Mouse (Mus musculus): ENCODE data around the gene Olfr1328.
"Not testable (repeated sequence)": the region's sequence is repeated elsewhere in the genome, so short reads cannot be mapped to it uniquely, and the experiment has no call there.

Gene Olfr1328

GRCm38 (mm10) chr4:118938512-118938911 is at the start of gene Olfr1328:
Gene Olfr1328 (minus strand): TSS chr4:118938612.
- no peak for DNase-seq (ENCODE audit: low spot score in 2 of 2)

GRCm38 (mm10) chr4:118985291-118985690 is 46.9 kb upstream of the Olfr1328 start:
- DNase-seq (ENCODE audit: low spot score in 2 of 2), result no peak

GRCm38 (mm10) chr4:118973281-118973680 is 34.9 kb upstream of the Olfr1328 start:
- no peak for DNase-seq (ENCODE audit: low spot score in 2 of 2)

- no peak for DNase-seq (ENCODE audit: low spot score in 2 of 2)
Measured at GRCm38 (mm10) chr4:118967711-118968110, 29.3 kb upstream of the Olfr1328 start.

GRCm38 (mm10) chr4:118961141-118961628 is 22.8 kb upstream of the Olfr1328 start, which contains the start of gene Lao1:
Gene Lao1 (plus strand): TSS chr4:118961578.
- no peak for DNase-seq (ENCODE audit: low spot score in 2 of 2)

GRCm38 (mm10) chr4:118958812-118959211 is 20.4 kb upstream of the Olfr1328 start:
- no peak for DNase-seq (ENCODE audit: low spot score in 2 of 2)

- not testable (repeated sequence) for DNase-seq (ENCODE audit: low spot score in 2 of 2)
Measured at GRCm38 (mm10) chr4:118931326-118931725, 7.1 kb downstream of the Olfr1328 start.

GRCm38 (mm10) chr4:118917365-118917764 is 21.0 kb downstream of the Olfr1328 start, which contains the start of gene Olfr1329:
Gene Olfr1329 (minus strand): TSS chr4:118917465.
- DNase-seq (ENCODE audit: low spot score in 2 of 2), result not testable (repeated sequence)

GRCm38 (mm10) chr4:118901981-118902380 is 36.4 kb downstream of the Olfr1328 start:
- DNase-seq (ENCODE audit: low spot score in 2 of 2), result no peak

GRCm38 (mm10) chr4:118888297-118888696 is 50.1 kb downstream of the Olfr1328 start, which contains the start of gene Olfr1330:
Gene Olfr1330 (plus strand): TSS chr4:118888597.
- DNase-seq (ENCODE audit: low spot score in 2 of 2), result no peak

Measured in thymus, postnatal 10 days (tissue).